Mouse (Mus musculus) bone marrow macrophage, adult 2 months (primary cell): Measurements from ENCODE around the gene Zdhhc19. TPM values are rescaled to one million over a fixed set of nuclear protein-coding genes. Genes with fewer than 3 reads are reported as not detected.

Source experiments
- H3K27ac ChIP-seq: 2 replicates; pipeline ENCODE4 v1.5.1; 2012; ENCODE audit warnings: low read depth, low read length; ENCODE audit not compliant: insufficient read depth
- H3K4me1 ChIP-seq: 2 replicates; pipeline ENCODE4 v1.6.1; 2012; ENCODE audit warnings: low read length; ENCODE audit not compliant: control insufficient read depth, insufficient read depth
- H3K4me3 ChIP-seq: 2 replicates; pipeline ENCODE4 v1.5.1; 2012; ENCODE audit warnings: mild to moderate bottlenecking, low read length, moderate library complexity; ENCODE audit not compliant: insufficient read depth
- CTCF ChIP-seq: IDR thresholded peaks from 2 replicates; pipeline ENCODE4 v1.5.1; 2012; ENCODE audit warnings: low read depth, mild to moderate bottlenecking, low read length, moderate library complexity
- POLR2A ChIP-seq: IDR thresholded peaks from 2 replicates; pipeline ENCODE4 v1.6.1; 2012; ENCODE audit warnings: mild to moderate bottlenecking, low read depth, low read length, borderline replicate concordance
- polyA plus RNA-seq: library from polyadenylated mRNA; stranded (reverse); fragments of >200 nt; gene quantifications from 2 replicates; pipeline ENCODE4 v1.2.4, GENCODE M21; 2012; ENCODE audit not compliant: missing spikeins, insufficient read depth, insufficient read length

The Zdhhc19 gene
- polyA plus RNA-seq, 1 experiment: not detected

- no peak for TF ChIP-seq POLR2A
- TF ChIP-seq CTCF: no peak
- no peak overlapping the region for H3K4me3 ChIP-seq
- H3K4me1 ChIP-seq: peaks cover 28% of the 10 kb centered on the region
- no peak overlapping the region for H3K27ac ChIP-seq
Measured at GRCm38 (mm10) chr16:32602193-32602685, 106.2 kb downstream of the Zdhhc19 start.

GRCm38 (mm10) chr16:32607562-32608343 is 111.7 kb downstream of the Zdhhc19 start:
- Histone ChIP-seq H3K4me1 (peaks cover 15% of the 10 kb centered on the region), H3K4me3 (no peak overlapping the region), H3K27ac (peak overlapping the region; percentile 79)
- TF ChIP-seq CTCF (no peak), POLR2A (no peak)

GRCm38 (mm10) chr16:32608344-32608711 is 112.3 kb downstream of the Zdhhc19 start:
- peak overlapping the region; percentile 88 for H3K4me3 ChIP-seq
- peaks cover 19% of the 10 kb centered on the region for H3K4me1 ChIP-seq
- peak overlapping the region; percentile 79 for H3K27ac ChIP-seq
- no peak for TF ChIP-seq POLR2A

GRCm38 (mm10) chr16:32608712-32609400 is 112.8 kb downstream of the Zdhhc19 start, which contains the start of gene Tfrc:
Tfrc (plus strand) TSS chr16:32608920.
- H3K27ac ChIP-seq: peak within 1 kb of the TSS; percentile 79
- peak; percentile 99 for TF ChIP-seq POLR2A
- TF ChIP-seq CTCF: no peak
- peaks cover 22% of the 10 kb centered on the region for H3K4me1 ChIP-seq
- H3K4me3 ChIP-seq: peak within 1 kb of the TSS; percentile 88

- peak overlapping the region; percentile 79 for H3K27ac ChIP-seq
- TF ChIP-seq POLR2A: no peak
- TF ChIP-seq CTCF: no peak
- peaks cover 22% of the 10 kb centered on the region for H3K4me1 ChIP-seq
- H3K4me3 ChIP-seq: peak overlapping the region; percentile 88
Measured at GRCm38 (mm10) chr16:32609401-32609779, 113.3 kb downstream of the Zdhhc19 start.

GRCm38 (mm10) chr16:32610460-32611255 is 114.6 kb downstream of the Zdhhc19 start:
- peak overlapping the region; percentile 51 for H3K27ac ChIP-seq
- H3K4me1 ChIP-seq: peaks cover 22% of the 10 kb centered on the region
- TF ChIP-seq CTCF: no peak
- TF ChIP-seq POLR2A: no peak
- H3K4me3 ChIP-seq: peak overlapping the region; percentile 72

Other genes with a start within 250 kb of the Zdhhc19 start
- 8.5 and 8.6 TPM in 2 replicates for gene Fbxo45, start 249.1 kb upstream of the Zdhhc19 start, polyA plus RNA-seq
- 18.0 and 20.3 TPM in 2 replicates for gene Wdr53, start 249.0 kb upstream of the Zdhhc19 start, polyA plus RNA-seq
- not detected in 2 replicates for gene Smco1, start 224.8 kb upstream of the Zdhhc19 start, polyA plus RNA-seq
- gene Rnf168, start 218.8 kb upstream of the Zdhhc19 start, polyA plus RNA-seq: 10.5 and 11.2 TPM in 2 replicates
- 17.9 and 19.6 TPM in 2 replicates for gene Ubxn7, start 164.0 kb upstream of the Zdhhc19 start, polyA plus RNA-seq
- gene Tm4sf19, start 95.8 kb upstream of the Zdhhc19 start, polyA plus RNA-seq: 3.0 and 4.4 TPM in 2 replicates
- gene Tctex1d2, start 76.6 kb upstream of the Zdhhc19 start, polyA plus RNA-seq: 43.8 and 47.9 TPM in 2 replicates
- gene Pcyt1a, start 65.3 kb upstream of the Zdhhc19 start, polyA plus RNA-seq: 95.8 and 100 TPM in 2 replicates
- gene Slc51a, start 8.4 kb upstream of the Zdhhc19 start, polyA plus RNA-seq: not detected in 2 replicates
- 45.0 and 47.0 TPM in 2 replicates for gene Tfrc, start 112.7 kb downstream of the Zdhhc19 start, polyA plus RNA-seq
- gene Tnk2, start 147.6 kb downstream of the Zdhhc19 start, polyA plus RNA-seq: 3.5 and 6.8 TPM in 2 replicates
- not detected in 2 replicates for gene Muc4, start 239.6 kb downstream of the Zdhhc19 start, polyA plus RNA-seq